12 mouse cellular contexts compared by ENCODE assay signal in genomic region chr3:36138996-36139395, GRCm38 (mm10).
"Had no signal": no experiment of that assay in that cellular context is flagged by ENCODE, and none has a peak within 500 bp of the region (broad histone marks: within the 10 kb centered on the region; RNA-seq: fewer than 3 reads in every experiment).

No protein-coding gene starts in this region.

- DNase-seq: left cerebral cortex, postnatal 4 days; liver; liver, embryonic 13.5 days; liver, postnatal 0 days; lung, adult 18-20 months; lung, adult 2 months; lung, embryonic 14.5 days; lung, postnatal 10 days; lung, postnatal 14 days; lung, postnatal 36 days; lung, postnatal 4 days; midbrain, embryonic 14.5 days had no signal
